Comparison of ENCODE assay signal across 23 mouse cellular contexts in the genomic region with DNA sequence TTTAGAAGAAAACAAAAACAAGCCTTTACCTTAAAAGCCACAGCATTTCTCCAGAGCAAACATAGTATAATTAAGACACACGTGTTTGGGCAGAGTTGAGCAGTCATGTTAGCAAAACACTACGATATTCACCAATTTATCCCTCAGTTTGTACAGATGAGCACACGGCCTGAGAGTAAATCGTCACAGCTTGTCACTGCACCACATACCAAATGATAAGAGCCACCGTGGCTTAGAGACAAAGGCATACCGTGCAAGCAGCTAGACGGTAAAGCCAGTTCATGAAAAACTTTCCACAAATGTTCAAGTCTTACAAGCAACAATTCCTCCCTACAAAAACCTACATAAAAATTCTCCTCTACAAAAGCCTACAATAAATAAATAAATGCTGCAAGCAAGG.
"Had no signal": no experiment of that assay in that cellular context is flagged by ENCODE, and none has a peak within 500 bp of the region (broad histone marks: within the 10 kb centered on the region; RNA-seq: fewer than 3 reads in every experiment).

No protein-coding gene starts in this region.

- ATAC-seq: liver, postnatal 0 days; lung, postnatal 0 days; midbrain, embryonic 16.5 days had no signal

- DNase-seq: liver, postnatal 0 days; lung, adult 2 months; lung, postnatal 14 days; lung, postnatal 4 days; midbrain, embryonic 14.5 days; retina, postnatal 1 day; right cerebral cortex, adult 18-20 months; right cerebral cortex, postnatal 25 days; right cerebral cortex, postnatal 4 days; spleen, adult 18-20 months; thymus, adult 18-20 months; thymus, postnatal 14 days; thymus, postnatal 36 days had no signal

- H3K4me3 ChIP-seq: liver, embryonic 15.5 days; lung, embryonic 15.5 days; megakaryocyte, embryonic 14.5 days; midbrain, embryonic 10.5 days; midbrain, embryonic 12.5 days; myocyte; neural tube, embryonic 13.5 days; neural tube, embryonic 15.5 days had no signal

- H3K27ac ChIP-seq: liver, embryonic 15.5 days; lung, embryonic 15.5 days; midbrain, embryonic 10.5 days; midbrain, embryonic 12.5 days; neural tube, embryonic 13.5 days; neural tube, embryonic 15.5 days had no signal

- H3K4me1 ChIP-seq: liver, embryonic 15.5 days; megakaryocyte, embryonic 14.5 days; midbrain, embryonic 10.5 days; midbrain, embryonic 12.5 days; neural tube, embryonic 13.5 days; neural tube, embryonic 15.5 days had no signal
